Mouse (Mus musculus) forebrain, embryonic 15.5 days (tissue): ENCODE results near the gene Tapbpl. TPM values are rescaled to one million over a fixed set of nuclear protein-coding genes. Genes with fewer than 3 reads are reported as not detected.

Source experiments
- ATAC-seq: fragments of 200-750 bp; cut with Nextera tagmentation; replicated peaks from 2 replicates; pipeline ENCODE4 v1.8.0; 2017; ENCODE audit warnings: mild to moderate bottlenecking, moderate TSS enrichment, moderate library complexity
- H3K27ac ChIP-seq: fragments of 300-500 bp; sonication (generic); replicated peaks from 2 replicates; pipeline ENCODE4 v1.5.1; 2015; ENCODE audit warnings: mild to moderate bottlenecking, inconsistent platforms
- H3K27me3 ChIP-seq: fragments of 300-500 bp; sonication (generic); 2 replicates; pipeline ENCODE4 v1.6.1; 2015; ENCODE audit warnings: inconsistent platforms
- H3K36me3 ChIP-seq: fragments of 300-500 bp; sonication (generic); 2 replicates; pipeline ENCODE4 v1.6.1; 2015; ENCODE audit warnings: mild to moderate bottlenecking, inconsistent platforms
- H3K4me1 ChIP-seq: fragments of 300-500 bp; sonication (generic); 2 replicates; pipeline ENCODE4 v1.6.1; 2015; ENCODE audit warnings: inconsistent platforms
- H3K4me2 ChIP-seq: fragments of 300-500 bp; sonication (generic); replicated peaks from 2 replicates; pipeline ENCODE4 v1.6.1; 2015; ENCODE audit warnings: mild to moderate bottlenecking, inconsistent platforms
- H3K4me3 ChIP-seq: fragments of 300-500 bp; sonication (generic); 2 replicates; pipeline ENCODE4 v1.5.1; 2015; ENCODE audit warnings: mild to moderate bottlenecking, inconsistent platforms
- H3K9ac ChIP-seq: fragments of 300-500 bp; sonication (generic); replicated peaks from 2 replicates; pipeline ENCODE4 v1.6.1; 2015; ENCODE audit warnings: mild to moderate bottlenecking, inconsistent platforms
- H3K9me3 ChIP-seq: fragments of 300-500 bp; sonication (generic); 2 replicates; pipeline ENCODE4 v1.6.1; 2016; ENCODE audit warnings: inconsistent platforms
- WGBS: fragments of 180-500 bp; shearing (Covaris S2); methylation state at CpG from one replicate; pipeline ENCODE4 v1.1.7; 2015; ENCODE audit warnings: mixed read lengths; 5-methylcytosine and 5-hydroxymethylcytosine counted together
- polyA plus RNA-seq: library from polyadenylated mRNA; unstranded; fragments of >200 nt; fragmentation: Nextera tagmentation; extraction: Ambion mirVana; gene quantifications from 2 replicates; pipeline ENCODE4 v1.2.1, GENCODE M21; 2015

Gene Tapbpl
- polyA plus RNA-seq, 1 experiment from 2014 or later = 3.0 TPM

DNA sequence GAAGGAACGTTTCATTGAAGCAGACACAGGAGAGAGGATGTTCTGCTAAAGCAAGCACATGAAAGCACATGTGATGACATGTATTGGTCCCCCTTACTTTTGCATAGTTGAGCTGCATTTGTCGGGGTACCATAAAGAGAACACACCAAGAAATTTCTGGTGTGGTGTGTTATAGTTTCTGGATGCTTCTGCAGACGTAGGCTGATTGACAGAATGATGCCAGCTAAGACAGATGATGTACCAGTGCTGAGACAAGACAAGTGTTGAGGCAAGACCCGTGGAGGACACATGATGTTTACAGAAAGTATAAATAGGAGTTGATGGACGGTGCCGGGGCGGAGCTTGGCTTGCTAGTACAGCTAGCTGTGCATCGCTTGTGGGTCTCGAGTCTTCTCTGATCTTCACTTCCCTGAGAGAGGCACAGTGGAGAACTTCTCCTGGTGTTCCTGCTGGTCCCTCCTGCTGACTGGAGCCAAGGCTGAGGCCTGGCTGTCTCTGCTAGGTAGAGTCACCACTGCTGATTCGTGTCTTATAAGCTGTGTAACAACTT is 28.4 kb upstream of the Tapbpl start:
- H3K4me2 ChIP-seq = no peak overlapping the region
- H3K9ac ChIP-seq = no peak overlapping the region
- H3K27ac ChIP-seq = no peak overlapping the region
- H3K4me1 ChIP-seq = no peaks in the 10 kb centered on the region
- no peaks in the 10 kb centered on the region for H3K27me3 ChIP-seq
- H3K9me3 ChIP-seq = no peaks in the 10 kb centered on the region
- WGBS = 85% methylated on average over 10 of the region's 10 CpGs
- no peaks in the 10 kb centered on the region for H3K36me3 ChIP-seq
- no peak for ATAC-seq
- H3K4me3 ChIP-seq = no peak overlapping the region

DNA sequence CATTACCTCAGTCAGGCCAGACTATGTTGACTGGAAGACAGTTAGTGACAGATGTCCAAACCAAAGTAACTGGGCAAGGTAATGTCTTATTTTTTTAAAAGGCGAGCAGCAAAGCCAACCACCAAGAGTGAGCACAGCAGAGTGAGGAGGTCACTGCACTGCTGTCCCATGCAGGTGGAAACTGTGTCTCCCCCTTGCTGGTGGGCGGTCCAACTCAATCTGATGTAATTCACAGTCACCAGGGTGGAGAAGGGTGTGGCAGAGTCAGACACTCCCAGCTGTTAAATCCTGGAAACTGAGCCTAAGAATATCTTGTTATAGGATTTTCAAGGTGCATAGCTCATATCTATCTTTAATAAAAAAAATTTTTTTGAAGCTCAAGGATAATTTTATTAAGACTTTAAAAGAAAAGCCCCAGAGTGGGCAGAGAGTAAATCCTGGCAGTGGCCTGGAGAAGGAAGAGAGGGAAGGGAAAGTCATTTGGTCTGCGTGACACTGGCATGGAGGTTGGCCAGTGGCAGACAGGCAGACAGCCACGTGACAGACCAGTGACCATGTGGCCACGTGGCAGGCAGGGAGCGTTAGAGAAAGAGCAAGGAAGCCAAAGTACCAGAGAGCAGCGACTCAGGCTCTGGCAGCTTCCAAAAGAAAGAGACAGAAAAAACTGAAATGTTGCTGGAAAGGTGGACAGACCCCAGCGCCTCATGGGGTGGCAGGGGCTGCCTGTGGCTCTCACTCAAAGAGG is 24.7 kb upstream of the Tapbpl start:
- Histone ChIP-seq H3K9me3 (no peaks in the 10 kb centered on the region), H3K27ac (no peak overlapping the region), H3K36me3 (no peaks in the 10 kb centered on the region), H3K9ac (no peak overlapping the region), H3K4me1 (no peaks in the 10 kb centered on the region), H3K4me2 (no peak overlapping the region), H3K27me3 (no peaks in the 10 kb centered on the region), H3K4me3 (no peak overlapping the region)
- no peak for ATAC-seq
- 77% methylated on average over 8 of the region's 8 CpGs for WGBS

DNA sequence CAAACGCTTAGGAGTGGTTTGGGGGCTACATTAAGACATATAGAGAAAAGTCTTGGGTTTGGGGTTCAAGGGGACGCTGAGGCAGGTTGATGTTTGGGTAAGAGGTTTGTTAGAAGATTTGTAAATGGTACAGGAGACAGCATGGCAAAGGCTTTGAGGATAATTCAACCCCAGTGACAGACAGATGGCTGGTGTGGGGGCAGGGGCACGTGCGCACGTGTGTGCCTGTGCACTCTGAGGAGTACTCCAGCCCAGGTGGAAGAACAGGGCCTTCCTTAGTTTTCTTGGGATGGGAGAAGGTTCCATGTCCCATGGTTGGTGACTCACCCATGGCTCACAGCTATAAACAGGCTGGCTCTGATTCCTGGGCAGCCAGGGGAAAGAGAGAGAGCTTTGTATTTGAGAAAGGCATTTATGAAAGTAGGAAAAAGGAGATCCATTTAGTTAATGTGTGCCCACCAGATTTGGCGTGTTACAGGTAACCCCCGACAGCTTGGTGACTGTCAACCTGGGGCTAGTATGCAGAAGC is 23.9 kb upstream of the Tapbpl start:
- H3K9ac ChIP-seq = no peak overlapping the region
- no peak overlapping the region for H3K4me2 ChIP-seq
- 87% methylated on average over 7 of the region's 7 CpGs for WGBS
- H3K4me3 ChIP-seq = no peak overlapping the region
- H3K36me3 ChIP-seq = no peaks in the 10 kb centered on the region
- ATAC-seq = no peak
- no peaks in the 10 kb centered on the region for H3K9me3 ChIP-seq
- no peaks in the 10 kb centered on the region for H3K4me1 ChIP-seq
- no peaks in the 10 kb centered on the region for H3K27me3 ChIP-seq
- H3K27ac ChIP-seq = no peak overlapping the region

DNA sequence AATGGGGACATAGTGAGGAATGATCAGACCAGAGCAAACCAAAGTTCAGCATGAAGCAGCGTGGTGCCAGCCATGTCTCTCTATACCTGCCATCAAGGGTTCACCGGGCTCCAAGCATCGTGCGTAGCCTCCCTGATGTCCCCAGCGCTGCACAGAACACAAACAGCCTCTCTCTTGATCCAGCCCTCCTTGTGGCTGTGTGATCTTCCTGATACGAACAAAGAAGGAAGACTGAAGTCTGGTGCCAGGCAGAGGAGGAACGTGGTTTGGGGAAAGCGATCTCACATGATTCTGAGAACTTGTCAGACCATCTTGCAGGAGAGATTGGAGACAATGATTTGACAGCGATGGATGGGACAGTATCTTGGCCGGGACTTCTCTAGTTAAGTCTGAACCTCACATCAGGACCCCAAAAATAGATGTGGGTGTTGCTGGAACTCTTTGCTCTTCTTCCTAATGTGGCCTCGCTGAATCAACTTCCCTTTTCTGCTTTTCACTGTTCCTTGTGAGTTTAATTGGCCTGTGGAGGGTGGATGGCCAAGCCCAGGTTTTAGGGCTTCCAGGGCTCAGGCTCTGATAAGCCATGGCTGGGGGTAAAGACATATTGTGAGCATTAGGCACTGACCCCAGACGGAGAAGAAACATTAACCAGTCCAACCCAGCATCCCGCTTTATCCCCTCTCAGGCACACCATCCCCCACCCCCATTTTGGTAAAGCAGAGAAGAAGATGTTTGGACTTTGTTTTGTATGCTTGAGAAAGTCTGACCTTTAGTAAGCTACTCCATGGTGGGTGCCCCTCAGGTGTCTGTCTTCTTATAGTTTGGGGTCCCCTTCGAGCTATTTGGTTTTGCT is 22.4 kb upstream of the Tapbpl start:
- no peaks in the 10 kb centered on the region for H3K27me3 ChIP-seq
- no peaks in the 10 kb centered on the region for H3K4me1 ChIP-seq
- no peak for ATAC-seq
- no peak overlapping the region for H3K9ac ChIP-seq
- H3K4me2 ChIP-seq = no peak overlapping the region
- no peak overlapping the region for H3K27ac ChIP-seq
- no peaks in the 10 kb centered on the region for H3K36me3 ChIP-seq
- no peak overlapping the region for H3K4me3 ChIP-seq
- WGBS = 78% methylated on average over 14 of the region's 14 CpGs
- H3K9me3 ChIP-seq = no peaks in the 10 kb centered on the region

DNA sequence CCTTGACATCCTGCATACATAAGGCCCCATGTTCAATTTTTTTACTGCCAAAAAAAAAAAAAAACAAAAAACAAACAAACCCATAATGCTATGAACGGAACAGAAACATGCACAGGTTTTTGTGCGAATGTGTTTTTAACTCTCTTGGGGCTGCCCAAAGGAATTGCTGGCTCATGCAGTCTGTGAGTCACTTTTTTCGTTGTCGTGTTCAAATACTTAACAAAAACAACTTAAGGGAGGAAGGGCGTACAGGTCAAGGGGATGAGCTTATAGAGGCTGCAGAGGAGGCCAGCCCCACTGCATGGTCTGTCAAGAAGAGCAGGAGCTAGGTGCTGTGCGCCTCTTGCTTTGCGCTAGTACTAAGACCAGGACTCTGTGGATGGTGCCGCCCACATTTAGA is 21.1 kb upstream of the Tapbpl start:
- no peaks in the 10 kb centered on the region for H3K4me1 ChIP-seq
- H3K9ac ChIP-seq = no peak overlapping the region
- no peaks in the 10 kb centered on the region for H3K36me3 ChIP-seq
- 94% methylated on average over 8 of the region's 8 CpGs for WGBS
- no peak overlapping the region for H3K27ac ChIP-seq
- H3K9me3 ChIP-seq = no peaks in the 10 kb centered on the region
- H3K4me2 ChIP-seq = no peak overlapping the region
- no peaks in the 10 kb centered on the region for H3K27me3 ChIP-seq
- H3K4me3 ChIP-seq = no peak overlapping the region
- no peak for ATAC-seq

DNA sequence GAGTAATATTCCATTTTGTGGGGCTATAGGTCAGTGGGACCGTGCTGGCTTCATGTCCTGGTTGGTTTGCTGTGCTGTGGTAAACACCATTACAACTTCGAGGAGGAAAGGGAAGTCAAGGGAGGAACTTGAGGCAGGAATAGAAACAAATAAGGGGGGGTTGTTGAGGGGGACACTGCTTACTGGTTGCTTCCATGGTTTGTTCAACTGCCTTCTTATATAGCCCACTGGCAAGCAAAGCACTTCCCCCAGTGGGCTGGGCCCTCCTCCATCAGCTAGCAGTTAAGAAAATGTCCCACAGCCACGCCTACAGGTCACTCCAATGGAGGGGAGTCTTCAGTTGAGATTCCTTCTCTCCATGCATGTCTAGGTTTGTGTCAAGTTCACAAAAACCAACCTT is 20.6 kb upstream of the Tapbpl start:
- no peak overlapping the region for H3K9ac ChIP-seq
- H3K4me2 ChIP-seq = no peak overlapping the region
- 85% methylated on average over 3 of the region's 3 CpGs for WGBS
- ATAC-seq = no peak
- no peaks in the 10 kb centered on the region for H3K27me3 ChIP-seq
- H3K36me3 ChIP-seq = no peaks in the 10 kb centered on the region
- H3K4me3 ChIP-seq = no peak overlapping the region
- no peaks in the 10 kb centered on the region for H3K9me3 ChIP-seq
- no peaks in the 10 kb centered on the region for H3K4me1 ChIP-seq
- H3K27ac ChIP-seq = no peak overlapping the region

DNA sequence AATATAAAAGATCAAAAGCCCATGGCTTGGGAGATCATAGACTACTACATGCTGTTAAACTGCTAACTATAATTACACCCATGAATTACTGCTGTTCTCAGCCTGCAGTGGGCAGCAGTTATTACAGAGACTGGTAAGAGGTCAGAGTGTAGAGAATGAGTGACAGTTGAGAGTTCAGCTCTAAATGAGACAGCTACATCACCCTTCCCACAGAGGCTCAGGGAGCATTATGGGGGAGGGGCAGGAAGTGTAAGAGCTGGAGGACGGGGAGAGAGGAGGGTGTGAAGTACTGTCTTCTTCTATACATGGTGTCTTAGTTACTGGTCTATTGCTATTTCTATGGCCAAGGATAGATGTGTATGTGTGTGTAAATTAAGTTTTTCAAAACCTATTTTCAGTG is 12.9 kb upstream of the Tapbpl start:
- H3K4me2 ChIP-seq = no peak overlapping the region
- WGBS = 44% methylated on average over 1 of the region's 1 CpGs
- H3K27me3 ChIP-seq = no peaks in the 10 kb centered on the region
- H3K36me3 ChIP-seq = no peaks in the 10 kb centered on the region
- no peaks in the 10 kb centered on the region for H3K4me1 ChIP-seq
- H3K27ac ChIP-seq = no peak overlapping the region
- no peak for ATAC-seq
- H3K4me3 ChIP-seq = no peak overlapping the region
- H3K9me3 ChIP-seq = no peaks in the 10 kb centered on the region
- no peak overlapping the region for H3K9ac ChIP-seq

DNA sequence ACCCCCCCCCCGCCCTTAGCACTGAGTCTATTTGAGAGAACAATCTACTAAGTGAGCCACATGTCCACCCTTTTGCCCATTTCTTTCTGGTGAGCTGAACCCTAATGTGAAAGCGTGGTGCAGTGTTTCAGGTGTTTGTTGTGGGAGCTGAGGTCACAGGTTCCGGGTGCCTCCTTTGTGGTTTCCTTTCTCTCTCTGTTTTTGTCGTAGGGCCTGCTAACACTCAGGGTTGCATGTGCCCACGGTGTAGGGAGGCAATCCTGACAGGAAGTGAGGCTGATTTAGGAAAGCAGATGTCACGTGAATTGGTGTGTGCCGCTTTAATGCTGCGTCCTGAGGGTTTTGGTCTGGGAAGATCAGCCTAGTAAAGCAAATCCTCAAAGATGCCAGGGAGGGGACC is 9.9 kb upstream of the Tapbpl start:
- ATAC-seq = no peak
- no peak overlapping the region for H3K27ac ChIP-seq
- H3K27me3 ChIP-seq = no peaks in the 10 kb centered on the region
- no peak overlapping the region for H3K4me2 ChIP-seq
- WGBS = 88% methylated on average over 8 of the region's 8 CpGs
- no peaks in the 10 kb centered on the region for H3K4me1 ChIP-seq
- no peaks in the 10 kb centered on the region for H3K9me3 ChIP-seq
- no peak overlapping the region for H3K9ac ChIP-seq
- no peaks in the 10 kb centered on the region for H3K36me3 ChIP-seq
- H3K4me3 ChIP-seq = no peak overlapping the region

DNA sequence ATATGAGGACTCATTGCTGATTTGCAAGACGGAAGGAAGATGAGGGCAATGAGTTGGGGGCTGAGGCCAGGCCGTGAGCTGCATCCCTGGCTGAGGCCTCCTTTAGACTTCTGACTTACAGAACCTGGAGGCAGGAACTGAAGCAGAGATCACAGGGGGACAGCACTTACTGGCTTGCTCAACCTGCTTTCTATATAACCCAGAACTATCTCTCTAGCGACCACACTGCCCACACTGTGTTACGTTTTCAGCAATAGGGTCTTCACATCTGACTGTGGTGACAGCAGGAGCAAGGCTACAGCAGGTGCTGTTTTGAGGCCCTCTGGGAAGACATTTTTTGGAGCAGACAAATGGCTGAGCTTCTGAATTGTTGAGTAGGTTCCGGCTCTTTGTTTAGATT is 9.0 kb upstream of the Tapbpl start:
- H3K36me3 ChIP-seq = no peaks in the 10 kb centered on the region
- H3K4me1 ChIP-seq = no peaks in the 10 kb centered on the region
- no peak overlapping the region for H3K4me2 ChIP-seq
- H3K4me3 ChIP-seq = no peak overlapping the region
- no peaks in the 10 kb centered on the region for H3K9me3 ChIP-seq
- no peak overlapping the region for H3K9ac ChIP-seq
- no peak for ATAC-seq
- no peaks in the 10 kb centered on the region for H3K27me3 ChIP-seq
- H3K27ac ChIP-seq = no peak overlapping the region
- 86% methylated on average over 5 of the region's 5 CpGs for WGBS

DNA sequence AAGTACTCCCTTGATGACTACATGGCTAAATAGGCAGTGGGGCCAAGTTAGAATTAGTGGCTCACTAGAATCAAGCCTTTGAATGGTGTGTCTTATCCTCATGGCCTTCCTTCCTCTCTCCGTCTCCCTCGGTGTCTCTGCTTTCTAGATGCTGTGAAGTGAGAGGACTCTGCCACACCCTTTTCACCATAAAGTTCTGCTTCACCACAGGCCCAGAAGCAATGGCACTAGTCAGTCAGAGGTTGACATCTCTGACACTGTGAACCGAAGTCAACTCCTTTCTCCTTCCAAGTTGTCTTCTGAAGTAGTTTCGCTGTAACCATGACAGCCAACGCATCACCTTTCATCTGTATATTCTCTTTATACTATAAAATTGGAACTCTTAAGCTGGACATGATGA is 7.9 kb upstream of the Tapbpl start:
- Histone ChIP-seq H3K36me3 (no peaks in the 10 kb centered on the region), H3K4me1 (no peaks in the 10 kb centered on the region), H3K9ac (no peak overlapping the region), H3K4me2 (no peak overlapping the region), H3K27me3 (no peaks in the 10 kb centered on the region), H3K27ac (no peak overlapping the region), H3K9me3 (no peaks in the 10 kb centered on the region), H3K4me3 (no peak overlapping the region)
- WGBS = 94% methylated on average over 5 of the region's 5 CpGs
- ATAC-seq = no peak

DNA sequence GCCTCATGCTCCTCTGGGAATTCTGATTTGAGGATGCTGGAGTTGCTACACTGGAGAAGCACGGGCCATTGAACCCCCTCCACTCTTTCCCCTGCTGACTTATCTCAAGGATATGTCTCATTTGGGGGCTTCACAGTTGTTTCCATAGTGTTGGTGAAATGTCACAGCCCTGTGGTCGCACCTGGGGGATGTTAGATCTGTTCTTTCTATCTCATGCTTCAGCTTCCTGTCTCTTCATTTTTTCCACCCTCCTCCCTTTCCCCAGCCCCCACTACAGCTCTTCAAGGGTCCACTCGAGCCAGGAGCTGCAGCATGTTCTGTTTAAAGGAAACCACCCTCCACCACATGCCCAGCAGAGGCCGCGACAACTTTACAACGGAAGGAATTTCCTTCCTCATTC is 6.7 kb upstream of the Tapbpl start:
- Histone ChIP-seq H3K4me1 (no peaks in the 10 kb centered on the region), H3K36me3 (no peaks in the 10 kb centered on the region), H3K9ac (no peak overlapping the region), H3K4me2 (no peak overlapping the region), H3K27ac (no peak overlapping the region), H3K27me3 (no peaks in the 10 kb centered on the region), H3K9me3 (no peaks in the 10 kb centered on the region), H3K4me3 (no peak overlapping the region)
- 84% methylated on average over 6 of the region's 6 CpGs for WGBS
- ATAC-seq = no peak

DNA sequence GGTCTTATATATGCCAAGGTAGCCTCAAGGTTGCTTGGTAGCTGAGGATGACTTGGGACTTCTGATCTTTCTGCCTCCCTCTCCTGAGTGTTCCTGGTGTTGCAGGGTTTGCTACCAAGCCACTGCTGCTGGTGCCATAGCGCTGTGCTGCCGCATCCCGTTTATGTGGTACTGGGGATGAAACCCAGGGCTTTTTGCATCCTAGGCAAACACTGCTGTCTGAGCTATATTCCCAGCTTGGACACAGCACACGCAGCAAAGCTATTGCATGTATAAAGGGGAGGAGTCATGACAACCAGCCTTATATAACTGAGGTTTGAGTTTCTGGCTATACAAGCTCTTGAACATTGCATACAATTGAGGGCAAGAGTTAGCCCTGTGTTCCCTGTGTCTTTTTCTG is 5.8 kb upstream of the Tapbpl start:
- no peak overlapping the region for H3K27ac ChIP-seq
- H3K9ac ChIP-seq = no peak overlapping the region
- no peaks in the 10 kb centered on the region for H3K36me3 ChIP-seq
- no peaks in the 10 kb centered on the region for H3K4me1 ChIP-seq
- ATAC-seq = no peak
- H3K27me3 ChIP-seq = no peaks in the 10 kb centered on the region
- no peak overlapping the region for H3K4me3 ChIP-seq
- WGBS = 92% methylated on average over 4 of the region's 4 CpGs
- no peaks in the 10 kb centered on the region for H3K9me3 ChIP-seq
- H3K4me2 ChIP-seq = no peak overlapping the region
